15 mouse cellular contexts compared by ENCODE assay signal in genomic region chr11:6224541-6225229, GRCm38 (mm10). TPM values are rescaled to one million over a fixed set of nuclear protein-coding genes. Genes with fewer than 3 reads are reported as not detected.
A peak's percentile ranks its signal among the peaks of the same experiment; 100 is the strongest.
DNase-seq lines count a peak whose midpoint lies in the region; ATAC-seq lines count a peak whose summit lies in the region.
"Had no signal": no experiment of that assay in that cellular context is flagged by ENCODE, and none has a peak within 500 bp of the region (broad histone marks: within the 10 kb centered on the region; RNA-seq: fewer than 3 reads in every experiment).

No protein-coding gene starts in this region.

- DNase-seq in frontal cortex, postnatal 10 days (ENCODE audit: low spot score in 2 of 2) = no peak
- DNase-seq in right cerebral cortex, postnatal 25 days = peak; percentile 55
- no peak for DNase-seq in right cerebral cortex, postnatal 10 days (ENCODE audit: low spot score in 2 of 2)
- DNase-seq in kidney, postnatal 4 days = peak; percentile 14 to 34
- no peak for DNase-seq in spleen, postnatal 4 days (ENCODE audit: low spot score in 2 of 2)
- no peak for DNase-seq in thymus, postnatal 0 days (ENCODE audit: low spot score)
- DNase-seq: adrenal gland, postnatal 36 days; heart, adult 2 months; heart, postnatal 4 days; lung, adult 2 months had no signal

- H3K27ac ChIP-seq in hindbrain, embryonic 12.5 days = no peak overlapping the region
- H3K27ac ChIP-seq: heart, adult 2 months; limb, embryonic 15.5 days; neural tube, embryonic 12.5 days had no signal

- no peaks in the 10 kb centered on the region for H3K9me3 ChIP-seq in hindbrain, embryonic 12.5 days (replicated peaks)
- H3K9me3 ChIP-seq: limb, embryonic 15.5 days; neural tube, embryonic 12.5 days had no signal

- WGBS in hindbrain, embryonic 12.5 days = 82% methylated on average over 14 of the region's 14 CpGs

- ATAC-seq in frontal cortex, adult (ENCODE audit: low TSS enrichment) = peak; percentile 94
- ATAC-seq in hindbrain, embryonic 12.5 days (ENCODE audit: low FRiP score) = no peak
- ATAC-seq: midbrain, embryonic 16.5 days had no signal

- H3K4me3 ChIP-seq in hindbrain, embryonic 12.5 days = no peak overlapping the region
- H3K4me3 ChIP-seq: heart, adult 2 months; limb, embryonic 15.5 days; neural tube, embryonic 12.5 days had no signal

- H3K4me1 ChIP-seq in hindbrain, embryonic 12.5 days = no peaks in the 10 kb centered on the region
- H3K4me1 ChIP-seq: limb, embryonic 15.5 days; neural tube, embryonic 12.5 days had no signal

- no peak overlapping the region for H3K4me2 ChIP-seq in hindbrain, embryonic 12.5 days (replicated peaks)
- H3K4me2 ChIP-seq: limb, embryonic 15.5 days; neural tube, embryonic 12.5 days had no signal

- no peaks in the 10 kb centered on the region for H3K36me3 ChIP-seq in hindbrain, embryonic 12.5 days
- H3K36me3 ChIP-seq: limb, embryonic 15.5 days; neural tube, embryonic 12.5 days had no signal

- peaks cover 4% of the 10 kb centered on the region; the same call in 1 of the 2 replicates for H3K27me3 ChIP-seq in hindbrain, embryonic 12.5 days
- H3K27me3 ChIP-seq: limb, embryonic 15.5 days; neural tube, embryonic 12.5 days had no signal

- no peak overlapping the region for H3K9ac ChIP-seq in hindbrain, embryonic 12.5 days
- H3K9ac ChIP-seq: limb, embryonic 15.5 days; neural tube, embryonic 12.5 days had no signal

RNA-seq across cellular contexts. Expression of gene Npc1l1, which starts 5.3 kb away (rescaled TPM):
- 0.05 TPM in 1 of 2 replicates, not detected in the other for polyA plus RNA-seq in hindbrain, embryonic 12.5 days (2016; fragmentation: Nextera tagmentation; extraction: Ambion mirVana)
- polyA plus RNA-seq in thymus, postnatal 0 days (2015; fragmentation: Nextera tagmentation; extraction: Ambion mirVana) = 0.04 TPM in 2 replicates
- polyA plus RNA-seq: neural tube, embryonic 12.5 days had no signal

RNA-seq across cellular contexts. Expression of gene Nudcd3, which starts 24.5 kb away (rescaled TPM):
- 57.7 and 58.6 TPM in 2 replicates for polyA plus RNA-seq in hindbrain, embryonic 12.5 days (2016; fragmentation: Nextera tagmentation; extraction: Ambion mirVana)
- 33.5 and 37.7 TPM in 2 replicates for polyA plus RNA-seq in thymus, postnatal 0 days (2015; fragmentation: Nextera tagmentation; extraction: Ambion mirVana)

RNA-seq across cellular contexts. Expression of gene A730071L15Rik, which starts 24.9 kb away (rescaled TPM):
- 0.40 and 0.41 TPM in 2 replicates for polyA plus RNA-seq in hindbrain, embryonic 12.5 days (2016; fragmentation: Nextera tagmentation; extraction: Ambion mirVana)
- 0.55 and 0.93 TPM in 2 replicates for polyA plus RNA-seq in thymus, postnatal 0 days (2015; fragmentation: Nextera tagmentation; extraction: Ambion mirVana)
- polyA plus RNA-seq: heart, adult 2 months had no signal

RNA-seq across cellular contexts. Expression of gene Ddx56, which starts 42.9 kb away (rescaled TPM):
- polyA plus RNA-seq in hindbrain, embryonic 12.5 days (2016; fragmentation: Nextera tagmentation; extraction: Ambion mirVana) = 80.5 and 83.0 TPM in 2 replicates
- 81.6 and 83.9 TPM in 2 replicates for polyA plus RNA-seq in thymus, postnatal 0 days (2015; fragmentation: Nextera tagmentation; extraction: Ambion mirVana)

RNA-seq across cellular contexts. Expression of gene Tmed4, which starts 50.0 kb away (rescaled TPM):
- 140 and 144 TPM in 2 replicates for polyA plus RNA-seq in hindbrain, embryonic 12.5 days (2016; fragmentation: Nextera tagmentation; extraction: Ambion mirVana)
- 75.7 and 79.0 TPM in 2 replicates for polyA plus RNA-seq in thymus, postnatal 0 days (2015; fragmentation: Nextera tagmentation; extraction: Ambion mirVana)

Comparison
In these comparisons a context has a peak if more than half of its experiments do, and no peak if none do; other contexts are left out.
1. DNase-seq: peak in right cerebral cortex, postnatal 25 days (single experiment) and kidney, postnatal 4 days (2 of 2); none in frontal cortex, postnatal 10 days (0 of 2), right cerebral cortex, postnatal 10 days (0 of 2), spleen, postnatal 4 days (0 of 2) and thymus, postnatal 0 days (single experiment).